Mouse (Mus musculus): ENCODE data around the gene Fgr. TPM values are rescaled to one million over a fixed set of nuclear protein-coding genes. Genes with fewer than 3 reads are reported as not detected.

Fgr gene
- polyA plus RNA-seq, 1 experiment from 2014 or later = 0.60 TPM

DNA sequence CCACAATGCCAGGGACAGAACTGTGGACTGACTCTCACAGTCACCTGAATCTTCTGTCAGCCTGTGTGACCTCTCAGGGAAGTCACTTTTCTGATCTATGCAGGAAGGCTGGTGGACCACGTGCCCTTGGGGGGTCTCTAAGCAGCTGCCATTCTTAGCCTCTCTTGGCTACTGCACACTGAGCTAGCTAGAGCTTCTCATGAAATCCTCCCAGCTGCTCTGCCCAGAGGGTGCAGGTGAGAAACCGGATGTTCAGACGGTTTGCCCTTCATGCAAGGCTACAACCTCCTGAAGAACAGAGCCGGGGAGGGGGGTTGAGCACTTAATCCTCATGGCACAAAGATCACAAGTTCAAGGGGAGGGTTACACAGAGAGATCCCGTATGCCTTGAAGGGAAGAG lies 3.7 kb downstream of the Fgr start:
- Histone ChIP-seq H3K4me1 (peaks cover 30% of the 10 kb centered on the region), H3K27me3 (replicated peaks) (peaks cover 66% of the 10 kb centered on the region), H3K9ac (no peak overlapping the region), H3K9me3 (replicated peaks) (no peaks in the 10 kb centered on the region), H3K4me3 (no peak overlapping the region), H3K36me3 (no peaks in the 10 kb centered on the region), H3K27ac (no peak overlapping the region), H3K4me2 (no peak overlapping the region)
- ATAC-seq = no peak
- 35% methylated on average over 5 of the region's 5 CpGs for WGBS (ENCODE audit: insufficient replicate concordance)

DNA sequence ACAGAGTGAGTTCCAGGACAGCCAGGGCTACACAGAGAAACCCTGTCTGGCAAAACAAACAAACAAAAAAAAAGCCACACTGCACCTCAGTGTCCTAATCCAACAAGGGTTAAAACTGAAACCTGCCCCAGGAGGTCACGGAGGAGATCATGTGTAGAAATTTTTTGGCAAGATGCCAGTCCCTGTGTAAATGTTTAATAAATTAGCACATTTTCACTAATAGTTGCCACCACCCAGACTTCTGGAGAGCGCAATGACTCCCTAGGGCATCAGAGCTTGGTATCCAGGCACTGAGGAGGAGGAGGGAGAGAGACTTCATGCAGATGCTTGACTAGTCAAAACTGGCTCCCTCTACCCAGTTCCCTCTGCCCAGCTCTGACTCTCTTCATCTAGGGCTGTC lies 5.3 kb downstream of the Fgr start:
- no peaks in the 10 kb centered on the region for H3K9me3 ChIP-seq (replicated peaks)
- no peak overlapping the region for H3K27ac ChIP-seq
- H3K4me3 ChIP-seq = no peak overlapping the region
- ATAC-seq = no peak
- no peak overlapping the region for H3K9ac ChIP-seq
- H3K27me3 ChIP-seq (replicated peaks) = peaks cover 50% of the 10 kb centered on the region
- 79% methylated on average over 2 of the region's 2 CpGs for WGBS (ENCODE audit: insufficient replicate concordance)
- H3K4me2 ChIP-seq = no peak overlapping the region
- peaks cover 32% of the 10 kb centered on the region for H3K4me1 ChIP-seq
- H3K36me3 ChIP-seq = no peaks in the 10 kb centered on the region

DNA sequence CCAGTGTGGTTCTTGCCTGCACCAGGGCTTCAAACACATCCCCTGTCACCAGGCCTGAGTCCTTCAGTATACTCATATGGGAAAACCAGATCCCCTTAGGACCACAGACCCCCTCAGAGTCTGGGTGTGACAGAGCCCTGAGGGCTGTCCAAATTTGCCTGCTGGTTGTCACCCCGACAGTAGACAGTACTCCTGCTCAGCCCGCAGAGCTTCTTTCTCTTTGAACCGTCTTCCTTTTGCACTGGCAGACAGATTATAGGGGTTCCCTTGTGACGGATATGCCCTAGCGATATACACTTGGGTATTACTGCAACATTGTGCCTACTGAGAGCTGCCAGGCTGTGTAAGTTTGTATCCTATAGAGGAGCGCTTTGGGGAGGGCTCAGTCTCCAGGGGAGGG lies 7.7 kb downstream of the Fgr start:
- peaks cover 30% of the 10 kb centered on the region for H3K27me3 ChIP-seq (replicated peaks)
- WGBS (ENCODE audit: insufficient replicate concordance) = 76% methylated on average over 6 of the region's 6 CpGs
- H3K4me3 ChIP-seq = no peak overlapping the region
- no peaks in the 10 kb centered on the region for H3K36me3 ChIP-seq
- peaks cover 17% of the 10 kb centered on the region for H3K4me1 ChIP-seq
- no peak for ATAC-seq
- H3K9me3 ChIP-seq (replicated peaks) = no peaks in the 10 kb centered on the region
- H3K9ac ChIP-seq = no peak overlapping the region
- no peak overlapping the region for H3K4me2 ChIP-seq
- no peak overlapping the region for H3K27ac ChIP-seq

DNA sequence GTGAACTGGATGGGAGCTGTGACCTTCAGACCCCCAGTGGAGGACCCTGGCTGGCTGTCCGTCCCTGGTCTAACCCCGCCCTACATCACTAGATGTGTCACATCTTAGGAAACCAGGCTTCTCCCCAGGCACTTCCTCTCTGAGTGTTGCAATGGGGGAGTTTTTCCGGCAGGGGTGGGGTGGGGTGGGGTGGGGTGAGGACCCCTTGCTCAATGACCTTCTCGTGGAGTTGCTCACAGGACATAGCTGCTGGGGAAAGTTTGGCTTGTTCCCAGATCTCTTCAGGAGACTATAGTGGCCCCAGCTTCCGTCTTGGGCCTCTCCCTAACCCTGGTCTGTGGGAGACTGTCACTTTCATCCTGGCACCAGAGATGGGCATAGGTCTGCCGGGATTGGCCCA lies 9.1 kb downstream of the Fgr start:
- Histone ChIP-seq H3K4me1 (peaks cover 17% of the 10 kb centered on the region), H3K4me2 (no peak overlapping the region), H3K4me3 (no peak overlapping the region), H3K27ac (no peak overlapping the region), H3K9me3 (replicated peaks) (no peaks in the 10 kb centered on the region), H3K27me3 (replicated peaks) (peaks cover 21% of the 10 kb centered on the region; the same call in 1 of the 2 replicates), H3K9ac (no peak overlapping the region), H3K36me3 (no peaks in the 10 kb centered on the region)
- peak; percentile 32; the same call in 1 of the 2 replicates for ATAC-seq
- 27% methylated on average over 6 of the region's 6 CpGs for WGBS (ENCODE audit: insufficient replicate concordance)

DNA sequence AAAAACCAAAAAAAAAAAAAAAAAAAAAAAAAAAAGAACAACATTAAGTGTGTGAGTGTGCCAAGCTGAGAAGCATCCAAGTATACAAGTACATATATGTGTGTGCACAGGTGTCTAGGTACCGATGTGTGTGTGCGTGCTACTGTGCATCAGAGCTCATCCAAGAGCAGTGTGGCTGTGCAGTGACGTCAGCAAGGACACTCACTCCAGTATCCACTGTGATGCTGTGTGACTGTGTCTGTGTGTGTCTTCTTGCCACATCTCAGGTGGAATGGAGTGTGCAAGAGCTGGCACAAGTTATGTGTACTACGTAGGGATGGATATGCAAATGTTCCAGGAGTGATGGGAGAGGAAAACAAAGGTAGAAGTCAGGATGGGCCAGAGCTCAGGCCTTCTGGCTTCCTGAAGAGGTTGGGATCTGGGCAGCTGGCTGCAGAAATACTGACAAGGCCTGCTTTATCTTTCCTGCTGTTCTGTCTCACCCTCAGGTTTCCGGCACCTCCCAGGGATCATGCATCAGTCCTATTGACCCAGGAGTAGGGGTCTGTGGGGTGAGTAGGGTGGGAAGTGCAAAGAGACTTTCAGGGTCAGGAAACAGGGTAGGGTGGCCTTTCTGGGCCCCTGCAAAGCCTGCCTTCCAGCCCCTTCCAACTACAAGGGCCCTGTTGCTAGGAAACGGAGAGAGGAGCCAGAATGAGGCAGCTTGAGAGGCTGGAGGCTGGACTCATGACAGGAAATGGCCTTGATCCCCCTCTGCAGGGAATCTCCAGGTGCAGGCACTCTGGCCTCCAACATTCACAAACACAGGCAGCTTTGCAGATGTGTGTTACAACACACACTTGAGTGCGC lies 10.0 kb downstream of the Fgr start:
- no peak overlapping the region for H3K27ac ChIP-seq

DNA sequence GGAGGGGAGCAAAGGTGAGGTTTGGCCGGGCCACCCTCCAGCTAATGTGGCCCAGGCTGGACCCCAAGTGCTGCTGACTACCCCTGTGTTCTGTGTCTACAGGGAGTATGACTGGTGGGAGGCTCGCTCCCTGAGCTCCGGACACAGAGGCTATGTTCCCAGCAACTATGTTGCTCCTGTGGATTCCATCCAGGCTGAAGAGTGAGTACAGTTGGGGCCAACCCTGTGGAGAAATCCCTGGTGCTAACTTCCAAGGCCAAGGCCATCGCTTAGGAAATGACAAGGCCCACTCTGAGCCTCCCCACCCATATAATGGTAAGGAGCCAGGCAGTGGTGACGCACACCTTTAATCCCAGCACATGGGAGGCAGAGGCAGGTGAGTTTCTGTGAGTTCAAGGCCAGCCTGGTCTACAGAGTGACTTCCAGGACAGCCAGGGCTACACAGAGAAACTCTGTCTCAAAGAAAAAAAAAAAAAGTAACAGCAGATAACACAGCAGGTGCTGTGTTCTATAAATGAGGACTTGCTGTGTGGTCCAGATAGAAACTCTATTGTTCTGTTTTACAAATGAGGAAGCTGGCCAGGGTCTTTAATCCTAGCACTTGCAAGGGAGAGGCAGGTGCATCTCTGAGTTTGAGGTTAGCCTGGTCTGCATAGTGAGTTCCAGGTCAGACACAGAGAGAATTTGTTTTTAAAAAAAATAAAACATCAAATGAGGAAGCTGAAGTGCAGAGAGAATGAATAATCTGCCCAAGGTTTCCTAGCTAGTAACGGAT lies 14.9 kb downstream of the Fgr start:
- no peak overlapping the region for H3K27ac ChIP-seq
- 0 out of 2 replicates have a peak, but pooled peaks cover 9% of the 10 kb centered on the region for H3K27me3 ChIP-seq (replicated peaks)
- no peak for ATAC-seq
- H3K4me2 ChIP-seq = no peak overlapping the region
- H3K36me3 ChIP-seq = no peaks in the 10 kb centered on the region
- no peaks in the 10 kb centered on the region for H3K9me3 ChIP-seq (replicated peaks)
- no peak overlapping the region for H3K4me3 ChIP-seq
- peaks cover 5% of the 10 kb centered on the region for H3K4me1 ChIP-seq
- no peak overlapping the region for H3K9ac ChIP-seq
- WGBS (ENCODE audit: insufficient replicate concordance) = 73% methylated on average over 6 of the region's 6 CpGs

More for the DNA sequence above, 10.0 kb downstream of the Fgr start:
- no peak overlapping the region for H3K4me2 ChIP-seq
- H3K4me1 ChIP-seq = peaks cover 17% of the 10 kb centered on the region
- peaks cover 12% of the 10 kb centered on the region; the same call in 1 of the 2 replicates for H3K27me3 ChIP-seq (replicated peaks)
- H3K9me3 ChIP-seq (replicated peaks) = no peaks in the 10 kb centered on the region
- no peak overlapping the region for H3K9ac ChIP-seq
- no peak overlapping the region for H3K4me3 ChIP-seq
- 62% methylated on average over 7 of the region's 7 CpGs for WGBS (ENCODE audit: insufficient replicate concordance)
- H3K36me3 ChIP-seq = no peaks in the 10 kb centered on the region
- ATAC-seq = no peak; the same call in 1 of the 2 replicates

DNA sequence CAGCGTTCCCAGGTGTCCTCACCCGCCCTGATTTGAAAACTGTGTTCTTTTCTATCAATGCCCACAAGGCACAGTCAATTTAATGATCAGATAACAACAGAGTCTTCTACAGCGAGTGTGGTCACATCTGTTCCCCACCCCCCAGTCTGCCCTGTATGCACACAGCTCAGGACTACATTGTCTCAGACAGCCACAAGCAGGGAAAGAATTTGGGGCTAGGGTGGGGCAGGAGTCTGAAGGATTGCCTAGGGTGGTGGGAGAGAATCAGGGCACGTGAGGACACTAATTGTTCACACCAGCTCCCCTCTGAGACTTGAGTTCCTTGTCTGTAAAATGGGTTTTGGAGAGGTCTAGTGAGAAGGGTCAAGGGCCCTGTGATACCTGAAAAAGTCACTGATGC lies 19.7 kb downstream of the Fgr start:
- 47% methylated on average over 4 of the region's 4 CpGs for WGBS (ENCODE audit: insufficient replicate concordance)
- Histone ChIP-seq H3K27me3 (replicated peaks) (no peaks in the 10 kb centered on the region), H3K4me1 (no peaks in the 10 kb centered on the region), H3K9ac (no peak overlapping the region), H3K4me3 (no peak overlapping the region), H3K27ac (no peak overlapping the region), H3K36me3 (no peaks in the 10 kb centered on the region), H3K9me3 (replicated peaks) (no peaks in the 10 kb centered on the region), H3K4me2 (no peak overlapping the region)
- no peak for ATAC-seq

DNA sequence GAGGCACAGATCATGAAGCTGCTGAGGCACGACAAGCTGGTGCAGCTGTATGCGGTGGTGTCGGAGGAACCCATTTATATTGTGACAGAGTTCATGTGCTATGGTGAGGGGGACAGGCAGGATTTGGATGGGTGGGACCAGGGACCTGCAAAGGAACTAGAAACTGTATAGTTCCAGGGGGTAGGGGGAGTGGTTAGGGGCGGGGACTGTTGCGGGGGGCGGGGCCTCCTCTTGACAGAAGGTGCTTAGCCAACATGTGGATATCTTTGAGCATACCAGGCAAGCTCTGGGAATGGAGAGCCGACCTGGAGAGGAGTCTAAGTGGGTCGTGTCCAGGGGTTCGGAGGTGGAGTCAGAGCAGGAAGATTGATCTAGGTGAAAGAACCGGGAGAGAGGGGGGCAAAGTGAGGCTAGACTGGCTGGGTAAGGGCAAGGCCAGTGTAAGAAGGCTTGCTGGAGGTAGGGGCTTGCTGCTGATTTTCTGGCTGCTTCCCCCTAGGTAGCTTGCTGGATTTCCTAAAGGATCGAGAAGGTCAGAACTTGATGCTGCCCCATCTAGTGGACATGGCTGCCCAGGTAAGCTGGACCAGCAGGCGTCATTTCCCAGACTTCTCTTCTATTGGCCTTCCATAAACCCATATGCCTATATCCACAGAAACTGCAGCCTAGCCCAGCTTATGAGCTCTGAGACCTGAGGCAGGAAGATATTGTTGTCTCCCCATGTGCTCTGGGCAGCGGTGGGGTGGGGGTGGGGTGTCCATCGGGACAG lies 23.8 kb downstream of the Fgr start:
- no peak for ATAC-seq
- H3K4me2 ChIP-seq = no peak overlapping the region
- H3K4me3 ChIP-seq = no peak overlapping the region
- H3K27ac ChIP-seq = no peak overlapping the region
- H3K4me1 ChIP-seq = 0 out of 2 replicates have a peak, but pooled peaks cover under 1% of the 10 kb centered on the region
- H3K36me3 ChIP-seq = no peaks in the 10 kb centered on the region
- no peak overlapping the region for H3K9ac ChIP-seq
- H3K27me3 ChIP-seq (replicated peaks) = peaks cover 8% of the 10 kb centered on the region; the same call in 1 of the 2 replicates
- 40% methylated on average over 14 of the region's 14 CpGs for WGBS (ENCODE audit: insufficient replicate concordance)
- no peaks in the 10 kb centered on the region for H3K9me3 ChIP-seq (replicated peaks)

DNA sequence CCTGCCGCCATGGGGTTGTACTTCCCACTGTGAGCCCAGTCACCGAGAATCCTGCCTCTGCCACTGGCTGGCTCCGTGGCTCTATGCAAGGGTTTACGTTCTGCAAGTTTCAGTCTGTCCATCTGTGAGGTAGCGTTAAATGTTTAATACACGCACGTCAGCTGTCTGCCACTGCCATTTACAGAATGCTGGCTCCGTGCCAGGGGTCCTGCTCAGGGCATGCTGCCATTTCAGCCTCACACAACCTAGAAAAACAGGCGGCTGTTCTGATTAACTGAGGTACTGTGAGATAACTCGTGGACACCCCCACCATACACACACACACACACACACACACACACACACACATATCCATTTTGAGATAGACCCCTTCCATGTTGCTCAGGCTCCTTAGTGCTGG lies 29.0 kb downstream of the Fgr start:
- ATAC-seq = no peak
- Histone ChIP-seq H3K4me1 (peaks cover 23% of the 10 kb centered on the region), H3K4me3 (no peak overlapping the region), H3K27me3 (replicated peaks) (peaks cover 15% of the 10 kb centered on the region; the same call in 1 of the 2 replicates), H3K4me2 (no peak overlapping the region), H3K36me3 (no peaks in the 10 kb centered on the region), H3K9me3 (replicated peaks) (no peaks in the 10 kb centered on the region), H3K9ac (no peak overlapping the region), H3K27ac (no peak overlapping the region)
- WGBS (ENCODE audit: insufficient replicate concordance) = 54% methylated on average over 10 of the region's 10 CpGs

DNA sequence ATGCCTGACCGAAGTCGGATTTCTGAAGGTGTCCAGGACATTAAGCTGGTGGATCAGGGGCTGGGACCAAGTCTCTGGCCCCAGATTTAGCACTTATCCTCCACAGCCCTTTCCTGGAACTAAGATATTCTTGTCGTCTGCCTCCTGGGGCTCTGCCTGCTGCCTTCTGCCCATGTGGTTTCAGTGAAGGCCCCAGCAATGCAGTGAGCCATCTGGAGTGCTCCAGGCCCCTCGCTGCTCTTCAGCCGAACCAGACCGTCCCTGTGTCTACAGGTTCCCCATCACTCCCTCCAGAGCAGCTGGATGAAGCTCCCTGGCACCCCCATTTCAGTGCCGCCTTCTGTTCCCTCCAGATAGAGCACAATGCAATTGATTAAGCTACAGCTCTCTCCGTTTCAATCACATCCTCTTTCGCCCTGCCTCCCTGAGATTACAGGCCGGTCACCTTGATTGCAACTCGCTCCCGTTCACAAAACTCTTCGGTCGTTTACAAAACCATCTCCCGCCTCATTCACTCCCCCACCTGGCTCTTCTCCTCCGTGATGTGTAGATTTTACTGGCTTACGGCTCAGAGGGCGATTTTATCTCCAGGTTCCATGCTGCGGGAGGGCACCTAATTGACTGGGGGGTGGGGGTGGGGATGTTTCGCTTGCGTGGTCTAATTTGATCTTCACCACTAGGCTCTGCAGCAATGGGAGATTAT lies 29.6 kb downstream of the Fgr start:
- Histone ChIP-seq H3K27me3 (replicated peaks) (peaks cover 15% of the 10 kb centered on the region; the same call in 1 of the 2 replicates), H3K4me3 (no peak overlapping the region), H3K4me2 (no peak overlapping the region), H3K9me3 (replicated peaks) (no peaks in the 10 kb centered on the region), H3K27ac (no peak overlapping the region), H3K4me1 (peaks cover 29% of the 10 kb centered on the region), H3K36me3 (no peaks in the 10 kb centered on the region), H3K9ac (no peak overlapping the region)
- 36% methylated on average over 21 of the region's 21 CpGs for WGBS (ENCODE audit: insufficient replicate concordance)
- no peak for ATAC-seq

DNA sequence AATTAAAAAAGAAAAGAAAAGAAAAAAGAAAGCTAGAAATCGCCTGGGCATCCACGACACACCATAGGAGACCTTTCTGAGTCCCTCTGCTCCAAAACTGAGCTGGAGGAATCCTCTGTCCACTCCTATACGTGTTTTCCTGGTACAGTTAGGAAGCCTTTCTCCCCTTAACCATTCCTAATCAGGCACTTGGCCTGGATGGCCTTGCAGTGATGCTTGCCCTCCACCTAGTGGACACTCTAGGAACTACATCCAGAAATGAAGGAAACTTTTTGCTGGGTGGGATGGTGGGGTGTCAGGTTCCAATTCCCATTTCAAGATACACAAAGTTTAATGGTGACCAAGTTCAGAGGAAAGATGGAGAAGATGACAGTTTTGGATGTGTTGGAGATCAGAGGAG lies 31.3 kb downstream of the Fgr start:
- H3K27me3 ChIP-seq (replicated peaks) = peaks cover 26% of the 10 kb centered on the region
- peaks cover 36% of the 10 kb centered on the region for H3K4me1 ChIP-seq
- H3K9ac ChIP-seq = no peak overlapping the region
- no peaks in the 10 kb centered on the region for H3K9me3 ChIP-seq (replicated peaks)
- no peak overlapping the region for H3K4me3 ChIP-seq
- ATAC-seq = no peak
- no peaks in the 10 kb centered on the region for H3K36me3 ChIP-seq
- H3K4me2 ChIP-seq = no peak overlapping the region
- H3K27ac ChIP-seq = no peak overlapping the region
- whole genome bisulfite sequencing (ENCODE audit: insufficient replicate concordance) = 3% methylated on average over 3 of the region's 3 CpGs
